Mouse (Mus musculus) MEL (cell line): ENCODE results near the gene Treml2.

Source experiments
- CTCF ChIP-seq, 3 experiments: IDR thresholded peaks in 2 of 3; conservative IDR thresholded peaks in 1 of 3; 2 replicates each; pipeline ENCODE4 v1.5.1; 2011 to 2012; ENCODE audit warnings: low read length in 3 of 3, low read depth in 2 of 3, mild to moderate bottlenecking in 2 of 3, improper control_type of control experiment in 1 of 3, inconsistent platforms in 1 of 3, mixed read lengths in 1 of 3, moderate library complexity in 1 of 3; ENCODE audit not compliant: control insufficient read depth in 1 of 3, insufficient read depth in 1 of 3, poor library complexity in 1 of 3, severe bottlenecking in 1 of 3
- E2F4 ChIP-seq: IDR thresholded peaks from 2 replicates; pipeline ENCODE4 v1.6.1; 2011; ENCODE audit warnings: low read depth, low read length, improper control_type of control experiment, borderline replicate concordance
- ELF1 ChIP-seq: IDR thresholded peaks from 2 replicates; pipeline ENCODE4 v1.6.1; 2014; ENCODE audit warnings: low read depth, mild to moderate bottlenecking, inconsistent platforms, low read length, improper control_type of control experiment, moderate library complexity
- MAFK ChIP-seq: IDR thresholded peaks from 2 replicates; pipeline ENCODE4 v1.6.1; 2011; ENCODE audit warnings: low read depth, mild to moderate bottlenecking, low read length, improper control_type of control experiment, borderline replicate concordance
- MAX ChIP-seq: IDR thresholded peaks from 2 replicates; pipeline ENCODE4 v1.6.1; 2011; ENCODE audit warnings: low read length, improper control_type of control experiment
- NELFE ChIP-seq: IDR thresholded peaks from 2 replicates; pipeline ENCODE4 v1.6.1; 2011; ENCODE audit warnings: low read depth, low read length, improper control_type of control experiment
- RAD21 ChIP-seq: IDR thresholded peaks from 2 replicates; pipeline ENCODE4 v1.6.1; 2011; ENCODE audit warnings: mild to moderate bottlenecking, low read depth, low read length, improper control_type of control experiment
- TAL1 ChIP-seq: IDR thresholded peaks from 2 replicates; pipeline ENCODE4 v1.6.1; 2012; ENCODE audit warnings: mild to moderate bottlenecking, inconsistent platforms, low read length, moderate library complexity, mixed read lengths

DNA sequence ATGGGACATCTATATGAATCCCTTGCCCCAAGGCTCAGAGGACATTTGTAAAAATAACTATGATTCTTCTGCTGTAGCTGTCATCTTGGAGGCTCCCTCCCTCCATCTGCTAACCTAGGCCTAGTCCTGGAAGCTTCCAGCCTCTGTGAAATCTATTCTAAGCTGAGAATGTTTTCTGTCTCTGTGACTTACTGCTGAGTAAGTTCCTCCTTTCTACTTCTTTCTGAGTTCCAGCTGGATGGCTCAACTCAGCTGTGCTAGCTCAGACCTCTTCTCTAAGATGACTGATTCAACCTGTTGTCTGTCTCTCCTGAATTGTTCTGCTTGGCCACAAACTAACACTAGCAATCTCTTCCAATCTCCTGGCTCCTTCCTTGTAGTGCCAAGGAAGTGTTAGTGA is 20.9 kb upstream of the Treml2 start:
- TF ChIP-seq CTCF (IDR thresholded peaks at IDR 0.05 in 2 of 3, conservative IDR thresholded peaks at IDR 0.05 in 1 of 3; ENCODE audit: control insufficient read depth in 1 of 3, insufficient read depth in 1 of 3, low read depth in 2 of 3, low read length in 3 of 3, poor library complexity in 1 of 3, severe bottlenecking in 1 of 3) (no peak), NELFE (no peak), RAD21 (no peak), E2F4 (no peak), MAFK (no peak), TAL1 (no peak), MAX (no peak), ELF1 (no peak)
